Mouse (Mus musculus) ovary, adult 18-20 months (tissue): ENCODE data around the gene Ube2z.

ENCODE experiments used
- DNase-seq: peaks from one replicate; pipeline ENCODE4 v3.0.0; 2022; ENCODE audit warnings: low spot score, mixed read lengths

The Ube2z gene

DNA sequence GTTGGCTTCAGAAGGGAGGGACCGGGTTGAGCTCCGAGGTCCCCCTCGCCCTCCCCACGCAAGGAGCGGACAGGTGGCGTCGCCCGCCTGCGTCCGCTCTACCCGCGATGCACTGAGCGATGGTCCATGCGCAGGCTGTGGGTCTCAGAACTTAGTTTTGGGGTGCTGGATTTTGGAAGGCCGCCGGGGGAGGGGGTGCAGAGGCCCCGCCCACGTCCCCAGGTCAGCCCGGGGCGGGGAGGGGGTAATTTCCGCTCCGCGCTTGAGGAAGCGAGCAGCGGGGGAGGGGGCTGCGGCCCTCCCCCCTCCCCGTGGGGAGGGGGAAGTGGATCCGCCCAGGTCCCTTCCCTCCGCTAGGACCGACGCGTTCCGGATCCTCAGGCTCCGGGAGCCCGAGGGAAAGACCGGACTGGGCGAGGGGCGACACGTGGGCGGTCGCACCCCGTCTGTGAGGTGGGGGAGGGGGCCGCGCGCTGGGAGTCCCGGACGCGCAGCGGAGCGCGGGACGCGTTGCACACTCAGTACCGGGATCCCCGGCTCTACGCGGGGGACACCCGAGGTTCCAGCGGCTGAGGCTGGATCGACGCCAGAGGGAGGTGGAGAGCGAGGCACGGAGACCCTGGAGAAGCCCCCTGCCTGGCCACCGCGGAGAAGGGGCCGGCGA, 58.2 kb downstream of the Ube2z start:
- no peak for DNase-seq

DNA sequence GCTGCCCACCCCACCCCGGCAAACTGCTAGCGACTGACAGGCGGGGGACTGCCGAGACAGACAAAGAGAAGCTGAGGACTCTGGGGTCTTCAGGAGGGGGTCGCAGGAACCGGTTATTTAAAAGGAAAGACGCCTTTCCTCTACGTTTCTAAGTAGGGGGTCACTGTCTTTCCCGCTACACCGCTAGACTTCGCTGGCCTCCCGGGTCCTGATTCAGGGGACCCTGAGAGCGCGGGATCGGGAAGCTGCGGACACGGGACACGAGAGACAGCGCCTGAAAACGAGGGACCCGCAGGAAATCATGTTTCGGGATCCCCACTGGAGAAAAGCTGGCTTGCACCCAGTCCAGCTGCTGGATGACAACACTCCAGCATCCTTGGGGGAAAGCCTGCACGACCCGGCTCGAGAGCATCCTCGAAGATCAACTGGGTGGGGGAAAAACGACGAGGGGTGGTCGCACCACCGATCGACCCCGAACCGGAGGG, 58.8 kb downstream of the Ube2z start:
- DNase-seq, result no peak

DNA sequence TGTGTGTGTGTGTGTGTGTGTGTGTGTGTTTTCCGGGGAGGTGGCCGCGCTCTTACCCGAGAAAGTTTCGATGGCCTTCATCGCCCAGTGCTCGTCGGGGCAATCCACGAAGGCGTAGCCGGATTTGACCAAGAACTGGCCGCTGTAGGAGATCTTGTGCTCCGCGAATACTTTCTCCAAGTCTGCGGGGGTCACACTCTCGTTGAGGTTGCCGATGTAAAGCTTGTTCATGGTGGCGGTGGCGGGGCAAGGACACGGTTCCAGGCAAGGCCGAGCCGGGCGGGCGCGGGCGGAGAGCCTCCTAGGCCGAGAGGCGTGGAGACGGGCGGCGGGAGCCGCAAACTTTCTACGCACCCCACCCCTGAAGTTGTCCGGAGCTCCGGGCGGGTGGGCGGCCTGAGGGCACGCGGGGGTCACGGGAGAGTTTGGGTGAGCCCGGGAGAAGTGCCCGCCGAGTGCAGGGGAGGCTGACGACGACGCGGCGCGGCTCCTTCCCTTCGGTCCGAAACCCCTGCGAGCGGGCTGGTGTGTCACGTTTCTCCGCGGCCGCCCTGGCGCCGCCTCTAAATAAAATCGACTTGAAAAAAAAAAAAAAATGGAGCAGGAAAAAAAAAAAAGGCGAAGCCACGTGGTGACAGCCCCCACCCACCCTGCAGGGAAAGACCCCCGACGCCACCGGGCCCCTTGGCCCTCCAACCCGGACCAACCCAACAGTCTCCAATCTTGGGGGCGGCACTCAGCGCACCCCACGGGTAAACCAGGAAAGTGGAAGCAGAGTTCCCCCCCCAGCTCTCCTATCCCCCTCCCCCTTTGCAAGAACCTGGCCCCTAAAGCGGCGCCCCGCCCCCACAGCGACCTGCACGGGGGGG, 59.6 kb downstream of the Ube2z start, which contains the start of gene Igf2bp1:
TSS of gene Igf2bp1 (minus strand) at position 538 of the 869 bp plus-strand sequence.
- no peak for DNase-seq

DNA sequence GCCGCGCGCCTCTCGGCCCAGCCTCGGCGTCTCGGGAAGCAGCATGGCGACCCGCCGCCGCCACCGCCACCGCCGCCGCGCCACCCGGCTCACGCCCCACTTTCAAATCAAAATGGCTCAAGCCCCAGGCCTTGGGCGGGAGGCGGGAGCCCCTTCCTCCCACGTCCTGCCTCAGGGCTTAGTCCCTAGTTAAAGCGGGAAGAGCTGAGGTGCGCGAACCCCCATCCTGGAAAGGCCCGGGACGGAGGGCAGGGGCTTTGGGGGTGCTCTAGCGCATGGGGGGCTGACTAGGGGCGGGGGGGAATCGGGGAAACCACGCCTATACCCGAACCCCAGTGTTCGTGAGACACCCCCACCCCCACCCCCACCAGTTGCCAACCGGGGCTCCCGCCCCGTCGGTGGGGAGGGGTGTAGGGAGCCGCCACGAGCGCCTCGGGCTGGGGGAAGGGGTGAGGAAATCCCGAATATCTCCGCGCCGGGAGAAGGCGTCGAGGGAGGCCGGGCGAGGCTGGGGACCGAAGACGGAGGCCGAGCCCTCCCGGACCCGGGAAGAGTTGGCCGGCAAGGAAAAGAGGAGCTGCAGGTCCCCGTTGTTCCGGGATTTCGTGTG, 60.3 kb downstream of the Ube2z start:
- no peak for DNase-seq

DNA sequence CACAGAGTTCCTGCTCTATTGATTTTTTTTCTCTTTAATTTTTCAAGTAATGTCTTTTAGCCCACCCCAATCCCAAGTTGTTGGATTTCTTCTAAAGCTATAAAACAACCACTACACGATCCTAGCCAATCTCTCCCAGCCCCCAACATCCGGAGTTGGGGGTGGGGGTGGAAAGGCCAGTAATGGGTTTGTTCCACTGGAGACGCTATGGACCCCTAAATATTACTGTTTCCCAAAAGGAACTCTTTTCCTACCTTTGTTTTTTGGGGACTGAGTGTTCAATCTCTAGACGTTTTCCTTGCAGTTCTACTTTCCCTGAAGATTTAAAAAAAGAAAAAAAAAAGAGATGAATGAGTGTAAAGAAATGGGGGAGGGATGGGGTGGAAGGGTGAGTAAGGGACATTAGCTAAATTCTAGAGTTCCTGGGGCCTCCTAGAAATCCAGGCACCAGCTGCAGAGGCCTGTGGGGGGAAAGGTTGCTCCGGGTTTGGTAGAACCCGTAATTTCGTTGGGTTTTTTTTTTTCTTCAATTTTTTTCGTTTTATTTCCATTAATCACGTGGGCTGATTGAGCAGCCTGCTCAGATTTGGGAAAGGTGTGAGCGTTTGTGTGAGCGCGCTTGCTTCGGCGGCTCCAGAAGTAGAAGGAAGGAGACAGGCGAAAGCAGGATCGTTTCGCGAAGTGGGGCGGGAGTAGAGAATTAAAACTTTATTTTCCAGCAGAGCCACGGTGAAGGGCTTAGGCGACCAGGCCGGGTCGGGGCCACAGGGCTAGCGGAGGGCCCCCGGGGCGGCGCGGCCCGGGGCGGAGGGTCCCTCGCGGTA, 61.0 kb downstream of the Ube2z start:
- DNase-seq, result no peak

DNA sequence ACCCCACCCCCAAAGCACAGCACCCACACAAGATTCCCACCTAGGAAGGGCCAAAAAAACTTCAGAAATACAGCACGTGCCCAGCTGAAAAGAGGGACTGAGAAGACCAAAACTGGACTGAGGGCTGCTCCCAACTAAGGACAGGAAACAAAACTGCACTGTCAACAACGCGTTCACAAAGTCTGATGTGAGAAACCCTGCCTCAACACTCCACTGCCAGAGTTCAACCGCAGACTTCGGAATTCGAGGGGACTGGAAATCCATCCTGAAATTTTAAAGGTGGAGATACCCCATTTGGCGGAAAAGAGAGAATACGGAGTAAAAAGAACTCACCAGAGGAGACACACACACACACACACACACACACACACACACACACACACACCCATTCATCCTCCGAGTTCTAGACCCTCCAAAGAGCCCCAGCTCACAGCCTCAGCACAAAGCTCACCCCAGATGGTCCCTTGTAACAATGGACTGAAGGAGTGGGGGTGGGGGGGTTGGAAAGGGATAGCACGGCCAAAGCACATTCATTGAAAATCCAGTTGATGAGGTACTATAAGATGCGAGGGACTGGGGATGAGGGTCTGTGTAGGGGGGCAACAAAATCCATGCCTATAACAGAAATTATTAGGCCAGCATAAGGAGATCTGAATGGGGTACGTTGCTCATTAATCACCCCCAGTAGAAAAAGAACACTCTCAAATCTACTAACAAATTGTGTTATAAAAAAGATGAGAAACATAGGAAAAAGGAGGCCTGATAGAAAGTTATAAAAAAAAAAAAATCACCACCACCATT, 61.9 kb downstream of the Ube2z start:
- DNase-seq, result no peak
